Comparison of ENCODE assay signal across 8 mouse cellular contexts in the genomic region with DNA sequence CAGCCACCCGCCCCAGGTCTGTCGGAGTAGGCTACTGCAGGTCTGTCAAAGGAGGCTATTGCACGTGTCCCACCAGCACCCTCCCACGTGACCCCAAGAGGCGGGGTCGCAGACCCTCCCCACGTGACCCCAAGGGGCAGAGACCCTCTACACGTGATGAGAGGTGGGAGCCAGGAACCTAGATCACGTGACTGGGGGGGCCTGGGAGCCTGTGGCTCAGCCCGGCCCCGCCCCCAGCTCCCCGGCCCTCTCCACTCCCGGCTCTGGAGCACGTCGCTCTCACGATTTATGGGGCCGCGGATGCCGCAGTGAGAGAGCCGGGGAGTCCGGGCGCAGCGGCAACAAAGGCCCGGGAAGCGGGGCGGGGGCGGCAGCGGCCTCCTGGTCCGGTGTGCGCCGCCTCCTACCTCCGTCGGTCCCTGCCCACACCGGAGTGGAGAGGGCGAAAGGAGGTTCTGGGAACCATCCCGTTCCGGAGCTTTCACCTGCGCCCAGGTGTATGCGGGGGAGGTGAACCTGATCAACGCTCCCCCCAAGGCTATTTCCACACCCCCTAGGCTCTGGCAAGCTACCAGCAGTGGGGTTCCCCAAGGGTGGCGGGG. TPM values are rescaled to one million over a fixed set of nuclear protein-coding genes. Genes with fewer than 3 reads are reported as not detected.
DNase-seq lines count a peak whose midpoint lies in the region; ATAC-seq lines count a peak whose summit lies in the region.

No protein-coding gene starts in this region.

- H3K4me1 ChIP-seq in megakaryocyte, embryonic 14.5 days = peaks cover 58% of the 10 kb centered on the region
- peaks cover 66% of the 10 kb centered on the region for H3K4me1 ChIP-seq in hindbrain, embryonic 13.5 days (replicated peaks)

- WGBS in hindbrain, embryonic 13.5 days = 1% methylated on average over 41 of the region's 41 CpGs

- H3K9me3 ChIP-seq in megakaryocyte, embryonic 14.5 days = no peaks in the 10 kb centered on the region
- H3K9me3 ChIP-seq in hindbrain, embryonic 13.5 days = no peaks in the 10 kb centered on the region

- H3K27ac ChIP-seq in hindbrain, embryonic 13.5 days = peak overlapping the region; percentile 97

- peak overlapping the region; percentile 95 for H3K9ac ChIP-seq in hindbrain, embryonic 13.5 days

- peak overlapping the region; percentile 76 for H3K4me2 ChIP-seq in hindbrain, embryonic 13.5 days

- peak overlapping the region; percentile 62 for H3K4me3 ChIP-seq in megakaryocyte, embryonic 14.5 days (replicated peaks)
- H3K4me3 ChIP-seq in hindbrain, embryonic 13.5 days = peak overlapping the region; percentile 78

- peaks cover 97% of the 10 kb centered on the region for H3K27me3 ChIP-seq in megakaryocyte, embryonic 14.5 days (replicated peaks)
- H3K27me3 ChIP-seq in hindbrain, embryonic 13.5 days = peaks cover 44% of the 10 kb centered on the region

- no peak for ATAC-seq in CD4-positive, CD25-positive, alpha-beta regulatory T cell, adult 4 months
- ATAC-seq in megakaryocyte, adult 5-6 weeks (ENCODE audit: poor library complexity, severe bottlenecking) = no peak
- peak; percentile 18; the same call in 1 of the 2 replicates for ATAC-seq in hindbrain, embryonic 13.5 days (ENCODE audit: low FRiP score)
- no peak for ATAC-seq in erythroblast, adult 5-6 weeks (replicated peaks; ENCODE audit: low FRiP score, poor library complexity, severe bottlenecking)

- peak; percentile 57 for DNase-seq in CD4-positive, CD25-positive, alpha-beta regulatory T cell, adult 2 months (ENCODE audit: low read depth, low spot score)
- peak; percentile 38 for DNase-seq in liver
- peak; percentile 79 for DNase-seq in retina, postnatal 1 day

- no peaks in the 10 kb centered on the region for H3K36me3 ChIP-seq in megakaryocyte, embryonic 14.5 days (replicated peaks; ENCODE audit: low read length)
- H3K36me3 ChIP-seq in hindbrain, embryonic 13.5 days = no peaks in the 10 kb centered on the region

RNA-seq across cellular contexts. Expression of gene Efna3, which starts 2.1 kb away (rescaled TPM):
- not detected for polyA plus RNA-seq in CD4-positive, CD25-positive, alpha-beta regulatory T cell, adult 4 months (2017; shearing (Covaris generic))
- polyA plus RNA-seq in megakaryocyte, embryonic 14.5 days (2012; ENCODE audit: insufficient read depth, low replicate concordance) = not detected in 2 replicates
- not detected in 2 replicates for total RNA-seq in megakaryocyte, adult 5-6 weeks (2015)
- not detected in 2 replicates for total RNA-seq in megakaryocyte, adult 5-6 weeks (2017)
- polyA plus RNA-seq in hindbrain, embryonic 13.5 days (2015; fragmentation: Nextera tagmentation; extraction: Ambion mirVana) = 46.8 and 49.7 TPM in 2 replicates
- not detected in 2 replicates for total RNA-seq in erythroblast, adult 5-6 weeks (2015; ENCODE audit: low replicate concordance)
- total RNA-seq in erythroblast, adult 5-6 weeks (2017; ENCODE audit: low replicate concordance) = not detected in 2 replicates

RNA-seq across cellular contexts. Expression of gene Efna4, which starts 17.1 kb away (rescaled TPM):
- not detected for polyA plus RNA-seq in CD4-positive, CD25-positive, alpha-beta regulatory T cell, adult 4 months (2017; shearing (Covaris generic))
- polyA plus RNA-seq in megakaryocyte, embryonic 14.5 days (2012; ENCODE audit: insufficient read depth, low replicate concordance) = 0.29 TPM in 1 of 2 replicates, not detected in the other
- 0.16 and 0.33 TPM in 2 replicates for total RNA-seq in megakaryocyte, adult 5-6 weeks (2015)
- not detected in 2 replicates for total RNA-seq in megakaryocyte, adult 5-6 weeks (2017)
- polyA plus RNA-seq in hindbrain, embryonic 13.5 days (2015; fragmentation: Nextera tagmentation; extraction: Ambion mirVana) = 8.6 and 9.8 TPM in 2 replicates
- total RNA-seq in erythroblast, adult 5-6 weeks (2015; ENCODE audit: low replicate concordance) = not detected in 2 replicates
- not detected in 2 replicates for total RNA-seq in erythroblast, adult 5-6 weeks (2017; ENCODE audit: low replicate concordance)

RNA-seq across cellular contexts. Expression of gene Adam15, which starts 29.1 kb away (rescaled TPM):
- polyA plus RNA-seq in CD4-positive, CD25-positive, alpha-beta regulatory T cell, adult 4 months (2017; shearing (Covaris generic)) = 10 to 100 TPM in 1 of 2 experiments, 1 to 10 TPM in 1; 8.5 to 13.3 TPM
- 36.8 and 135 TPM in 2 replicates for polyA plus RNA-seq in megakaryocyte, embryonic 14.5 days (2012; ENCODE audit: insufficient read depth, low replicate concordance)
- 107 and 135 TPM in 2 replicates for total RNA-seq in megakaryocyte, adult 5-6 weeks (2015)
- total RNA-seq in megakaryocyte, adult 5-6 weeks (2017) = 100 and 124 TPM in 2 replicates
- polyA plus RNA-seq in hindbrain, embryonic 13.5 days (2015; fragmentation: Nextera tagmentation; extraction: Ambion mirVana) = 41.5 and 47.0 TPM in 2 replicates
- total RNA-seq in erythroblast, adult 5-6 weeks (2015; ENCODE audit: low replicate concordance) = 25.3 and 34.2 TPM in 2 replicates
- total RNA-seq in erythroblast, adult 5-6 weeks (2017; ENCODE audit: low replicate concordance) = 5.0 and 14.1 TPM in 2 replicates

RNA-seq across cellular contexts. Expression of gene Efna1, which starts 39.7 kb away (rescaled TPM):
- polyA plus RNA-seq in CD4-positive, CD25-positive, alpha-beta regulatory T cell, adult 4 months (2017; shearing (Covaris generic)) = not detected
- 0.16 TPM in 1 of 2 replicates, not detected in the other for polyA plus RNA-seq in megakaryocyte, embryonic 14.5 days (2012; ENCODE audit: insufficient read depth, low replicate concordance)
- not detected in 2 replicates for total RNA-seq in megakaryocyte, adult 5-6 weeks (2015)
- not detected in 2 replicates for total RNA-seq in megakaryocyte, adult 5-6 weeks (2017)
- 12.1 and 12.4 TPM in 2 replicates for polyA plus RNA-seq in hindbrain, embryonic 13.5 days (2015; fragmentation: Nextera tagmentation; extraction: Ambion mirVana)
- total RNA-seq in erythroblast, adult 5-6 weeks (2015; ENCODE audit: low replicate concordance) = not detected in 2 replicates
- not detected in 2 replicates for total RNA-seq in erythroblast, adult 5-6 weeks (2017; ENCODE audit: low replicate concordance)

RNA-seq across cellular contexts. Expression of gene Dcst2, which starts 41.1 kb away (rescaled TPM):
- under 1 TPM in 1 of 2 experiments, not detected in 1; 0.42 TPM for polyA plus RNA-seq in CD4-positive, CD25-positive, alpha-beta regulatory T cell, adult 4 months (2017; shearing (Covaris generic))
- not detected in 2 replicates for polyA plus RNA-seq in megakaryocyte, embryonic 14.5 days (2012; ENCODE audit: insufficient read depth, low replicate concordance)
- not detected in 2 replicates for total RNA-seq in megakaryocyte, adult 5-6 weeks (2015)
- not detected in 2 replicates for total RNA-seq in megakaryocyte, adult 5-6 weeks (2017)
- 0.14 and 0.17 TPM in 2 replicates for polyA plus RNA-seq in hindbrain, embryonic 13.5 days (2015; fragmentation: Nextera tagmentation; extraction: Ambion mirVana)
- total RNA-seq in erythroblast, adult 5-6 weeks (2015; ENCODE audit: low replicate concordance) = not detected in 2 replicates
- not detected in 2 replicates for total RNA-seq in erythroblast, adult 5-6 weeks (2017; ENCODE audit: low replicate concordance)

Comparison
In these comparisons a context has a peak if more than half of its experiments do, and no peak if none do; other contexts are left out.
1. RNA of gene Efna3, which starts 2.1 kb away (polyA plus RNA-seq): 46.8 to 49.7 TPM in hindbrain, embryonic 13.5 days; not detected in megakaryocyte, embryonic 14.5 days and not detected in CD4-positive, CD25-positive, alpha-beta regulatory T cell, adult 4 months; every median in the first group is over 10 times any median in the second.
2. Peak in every context shown above with its lines, with median percentiles within 50 percentile points of each other: DNase-seq.